Mouse (Mus musculus): ENCODE measurements at regions not wholly inside any gene's neighbourhood (a gene's known extent, or its start where the extent isn't known, plus 50 kb on each side); places are given as distances from the start of the nearest gene placed in this dataset.

- TF ChIP-seq EP300 (IDR thresholded peaks at IDR 0.05; ENCODE audit: low read depth) = no peak
- no peak for TF ChIP-seq CTCF (IDR thresholded peaks at IDR 0.05; ENCODE audit: low read depth)
Observed at GRCm38 (mm10) chr8:98016540-98016939, 1399.7 kb downstream of the Cdh8 start.
